Mouse (Mus musculus) urinary bladder, postnatal 25 days (tissue): ENCODE data around the gene AW549877.
A peak's percentile ranks its signal among the peaks of the same experiment; 100 is the strongest.

ENCODE experiments used
- DNase-seq: peaks from one replicate; pipeline ENCODE4 v3.0.0; 2022; ENCODE audit warnings: low spot score

The AW549877 gene

DNA sequence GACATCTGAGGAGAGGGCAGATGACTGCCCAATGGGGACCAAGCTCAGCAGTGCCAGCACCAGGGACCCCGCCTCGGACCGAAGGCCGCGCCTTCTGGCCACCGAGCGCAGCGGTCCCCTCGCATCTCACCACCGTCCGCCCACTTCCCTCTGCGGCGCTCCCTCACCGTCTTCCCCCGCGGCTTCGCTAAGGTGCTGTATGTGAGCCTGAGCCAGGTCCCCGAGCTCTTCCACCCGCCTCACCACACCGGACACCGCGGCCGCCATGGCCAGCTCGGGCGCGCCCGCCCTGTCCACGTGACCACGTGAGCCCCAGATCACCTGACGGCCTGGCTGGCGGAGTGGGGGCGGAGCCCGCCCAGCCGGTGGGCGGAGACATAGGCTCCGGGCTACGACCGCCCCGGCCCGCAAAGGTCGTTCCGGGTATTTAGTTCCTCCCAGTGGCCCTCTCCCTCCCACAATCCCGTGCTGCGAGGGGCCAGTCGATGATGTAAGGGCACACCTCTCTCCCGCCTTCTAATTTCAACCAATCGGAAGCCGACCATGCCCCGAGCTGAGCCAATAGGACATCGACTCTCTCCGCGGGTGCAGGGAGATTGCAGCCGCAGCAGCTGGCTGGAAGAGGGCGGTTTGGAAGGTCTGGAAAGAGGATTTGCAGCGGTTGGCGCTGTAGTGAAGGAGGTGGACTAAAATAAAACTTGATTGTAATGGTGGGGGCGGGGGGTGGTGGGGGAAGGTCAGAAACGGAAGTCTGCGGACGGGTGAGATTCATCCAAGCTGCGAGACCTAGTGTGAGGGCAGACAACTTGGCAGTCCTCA is at the start of gene AW549877:
Gene AW549877 (minus strand): TSS at position 297 of the 819 bp plus-strand sequence.
- DNase-seq = peak; percentile 98

- no peak for DNase-seq
Measured at GRCm38 (mm10) chr15:4043032-4043471, 47.5 kb upstream of the AW549877 start.

DNA sequence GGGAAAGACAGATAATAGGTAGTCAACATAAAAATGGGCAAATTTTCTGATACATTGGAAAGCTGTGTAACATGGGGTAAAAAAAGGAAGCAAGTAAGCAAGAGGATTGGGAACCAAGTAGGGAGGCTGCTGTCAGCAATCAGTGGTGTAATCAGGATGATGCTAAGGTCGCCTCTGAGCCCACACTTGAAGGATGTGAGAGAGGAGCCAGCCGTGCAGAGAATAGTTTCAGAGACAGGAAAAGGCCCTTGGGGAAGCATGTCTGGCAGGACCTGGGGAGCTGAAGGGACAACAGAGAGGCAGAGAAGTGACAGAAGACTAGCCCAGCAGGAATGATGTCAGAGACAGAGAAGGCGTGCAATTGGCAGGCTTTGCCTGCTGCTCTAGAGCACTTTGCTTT is 46.9 kb upstream of the AW549877 start:
- DNase-seq = no peak

GRCm38 (mm10) chr15:4033168-4034004 is 37.8 kb upstream of the AW549877 start:
- no peak for DNase-seq

DNA sequence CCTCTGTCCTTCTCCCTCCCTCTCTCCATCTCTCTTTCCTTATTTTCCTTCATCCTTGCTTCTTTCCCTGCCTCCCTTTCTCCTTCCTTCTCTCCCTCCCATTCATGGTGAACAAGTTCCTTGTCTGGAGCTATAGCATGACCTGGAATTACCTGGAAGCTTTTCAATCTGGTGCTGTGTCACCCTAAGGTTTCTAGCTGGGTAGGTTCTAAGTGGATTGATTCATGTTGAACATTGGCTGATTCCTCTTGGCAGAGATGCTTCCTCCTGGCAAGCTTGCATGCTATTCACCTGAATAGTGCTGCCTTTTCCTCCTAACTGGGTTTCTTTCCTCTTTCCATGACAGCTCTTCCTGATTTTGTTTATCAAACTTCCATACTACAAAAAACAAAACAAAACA is 33.4 kb upstream of the AW549877 start:
- DNase-seq = no peak

- DNase-seq = no peak
Measured at GRCm38 (mm10) chr15:4028411-4028700, 32.8 kb upstream of the AW549877 start.

DNA sequence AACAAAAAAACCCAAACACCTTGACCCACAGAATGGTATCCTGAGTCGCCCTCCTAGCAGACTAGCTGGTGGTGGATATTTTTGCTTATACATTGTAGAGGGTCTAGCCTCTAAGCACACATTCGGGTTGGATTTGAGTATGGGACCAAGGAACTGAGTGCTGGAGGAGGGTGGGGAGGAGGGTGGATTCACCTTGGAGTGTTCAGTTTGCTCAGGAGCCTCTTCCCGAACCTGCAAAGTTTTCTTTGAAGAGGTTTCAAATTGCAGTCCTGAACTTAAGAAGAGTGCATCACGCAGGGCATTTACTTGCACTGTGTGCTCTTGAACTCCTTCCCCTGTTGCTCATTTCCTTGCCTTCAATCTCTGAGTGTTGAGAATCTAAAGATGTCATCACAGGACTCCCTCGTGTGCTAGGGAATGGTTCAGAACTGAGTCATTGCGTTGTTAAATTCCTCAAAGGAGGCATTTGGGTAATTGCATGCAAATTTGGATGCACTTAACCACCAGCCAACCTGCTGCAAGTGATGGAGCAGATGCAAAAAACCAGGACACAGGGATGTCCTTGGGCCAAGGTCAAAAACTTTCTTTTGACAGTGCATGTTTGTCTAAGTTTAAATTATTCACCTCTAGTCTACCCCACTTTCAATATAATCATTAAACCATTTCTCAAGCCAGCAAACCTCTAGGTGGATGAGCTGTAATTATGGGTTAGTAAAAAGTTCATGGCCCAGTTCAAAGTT is 32.3 kb upstream of the AW549877 start:
- DNase-seq = no peak

- peak; percentile 70 for DNase-seq
Measured at GRCm38 (mm10) chr15:4026831-4027584, 31.5 kb upstream of the AW549877 start.

DNA sequence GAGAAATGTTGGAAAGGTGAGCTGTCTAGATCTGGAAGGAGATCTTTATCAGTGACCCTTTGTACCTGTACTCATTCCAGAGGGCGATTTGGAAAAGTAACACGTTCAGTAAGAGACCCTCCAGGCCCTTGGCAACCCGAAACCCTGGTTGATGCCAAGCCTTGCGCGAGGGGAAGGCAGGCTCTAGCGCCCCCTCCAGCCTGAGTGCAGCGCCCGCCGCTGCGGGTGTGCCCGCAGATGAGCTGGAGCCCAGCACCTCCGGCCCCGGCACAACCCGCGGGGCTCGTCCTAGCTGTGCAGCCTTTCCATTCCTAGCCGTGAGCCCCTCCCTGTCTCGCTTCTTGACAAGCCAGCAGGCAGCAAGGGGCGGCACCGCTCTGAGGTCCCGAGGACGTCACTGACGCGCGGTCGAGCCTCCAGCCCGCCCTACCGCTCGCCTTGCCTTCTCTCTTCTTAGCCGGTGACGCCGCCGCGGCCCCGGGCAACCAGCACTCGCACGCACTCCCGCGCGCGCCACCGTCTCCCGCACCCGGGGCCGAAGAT is 30.8 kb upstream of the AW549877 start, which contains the start of gene Oxct1:
Gene Oxct1 (plus strand): TSS at position 153 of the 543 bp plus-strand sequence.
- peak; percentile 75 for DNase-seq

DNA sequence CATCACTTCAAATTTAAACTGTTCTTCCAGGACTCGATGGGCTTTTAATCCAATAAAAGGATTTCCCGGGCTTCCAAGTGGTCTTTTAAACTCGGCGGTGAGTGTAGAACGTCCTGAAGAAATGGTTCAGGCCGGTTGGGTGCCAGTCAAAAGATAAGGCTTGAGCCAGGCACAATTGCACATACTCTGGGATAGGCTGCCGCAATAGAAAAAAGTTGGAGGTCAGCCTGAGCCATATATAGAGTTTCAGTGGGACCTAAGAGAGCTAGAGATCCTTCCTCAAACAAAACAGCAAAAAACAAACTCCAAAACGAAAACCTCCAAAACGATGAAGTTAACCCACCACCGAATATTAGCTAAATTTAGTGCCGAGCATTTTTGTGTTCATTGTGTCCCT is 30.0 kb upstream of the AW549877 start:
- no peak for DNase-seq

GRCm38 (mm10) chr15:4024726-4025507 is 29.4 kb upstream of the AW549877 start:
- no peak for DNase-seq

DNA sequence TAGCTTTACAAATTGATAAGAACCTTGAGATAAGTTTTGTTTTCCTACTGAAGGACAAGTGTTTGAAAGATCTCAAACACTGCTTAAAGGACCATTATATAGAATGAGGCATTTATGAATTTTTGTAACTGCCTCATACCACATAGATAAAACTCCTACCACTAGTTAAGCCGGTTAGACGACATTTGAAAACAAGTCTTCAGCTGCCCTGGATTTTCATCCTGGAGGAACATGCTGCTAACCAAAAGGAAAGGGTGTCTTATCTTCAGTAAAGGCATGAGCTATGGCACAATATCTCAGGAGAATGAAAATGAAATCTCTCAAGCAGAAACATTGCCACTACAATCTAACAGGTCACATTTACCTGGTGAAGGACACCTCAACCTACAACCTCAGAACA is 28.2 kb upstream of the AW549877 start:
- DNase-seq = no peak

DNA sequence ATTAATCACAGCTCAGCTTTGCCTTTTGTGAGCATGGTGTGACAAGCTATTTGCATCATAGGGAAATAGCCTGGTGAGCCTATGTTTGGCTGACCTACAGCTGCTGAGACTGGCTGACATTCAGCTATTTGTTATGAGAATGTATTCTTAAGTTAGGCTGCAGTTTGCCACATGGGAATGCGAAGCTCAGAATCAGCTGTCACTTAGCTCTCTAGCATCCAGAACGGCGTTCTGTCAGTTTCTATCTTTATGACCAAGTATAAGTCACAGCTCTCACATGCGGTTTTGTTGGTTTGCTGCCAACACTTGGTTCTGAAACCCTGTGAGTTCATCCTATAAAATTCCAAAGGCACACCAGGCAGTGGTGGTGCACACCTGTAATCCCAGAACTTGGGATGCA is 25.2 kb upstream of the AW549877 start:
- DNase-seq = no peak

DNA sequence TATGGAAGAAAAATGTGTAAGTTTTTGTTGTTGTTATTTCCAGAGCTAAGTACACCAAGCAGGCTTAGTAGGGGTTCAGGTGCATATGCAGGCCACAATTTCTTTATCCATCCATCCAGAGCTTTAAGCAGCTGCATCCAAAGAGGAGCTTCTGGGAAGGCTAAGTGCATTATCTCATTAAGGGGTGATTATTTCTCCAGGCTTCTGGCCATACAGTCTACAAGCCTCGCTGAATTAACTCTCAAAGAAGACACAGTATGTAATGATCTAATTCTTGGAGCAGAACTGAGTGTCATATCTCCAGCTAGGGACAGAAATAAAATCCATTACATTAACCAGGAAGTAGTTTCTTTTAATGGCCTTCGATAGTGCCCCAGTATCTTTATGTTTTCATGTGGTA is 18.3 kb upstream of the AW549877 start:
- DNase-seq = no peak

GRCm38 (mm10) chr15:4000536-4000935 is 5.0 kb upstream of the AW549877 start:
- no peak for DNase-seq

DNA sequence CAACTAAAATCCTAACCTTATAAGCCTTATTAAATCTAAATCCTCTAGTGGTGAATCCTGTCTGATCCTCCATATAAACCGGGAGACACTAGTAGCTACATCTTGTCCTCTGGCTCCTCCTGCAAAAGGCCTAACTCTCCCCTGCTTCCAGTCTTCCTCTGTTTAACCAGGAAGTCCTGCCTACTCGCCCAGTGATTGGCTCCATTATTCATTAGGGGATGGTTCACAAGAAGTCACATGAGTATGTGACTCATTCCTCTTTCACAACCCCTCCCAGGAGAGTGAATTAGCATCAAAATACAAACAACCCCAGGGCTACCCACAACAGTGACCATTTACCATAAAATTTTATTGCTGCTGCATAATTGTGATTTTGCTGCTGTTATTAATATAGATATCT is 3.6 kb upstream of the AW549877 start:
- DNase-seq = no peak

DNA sequence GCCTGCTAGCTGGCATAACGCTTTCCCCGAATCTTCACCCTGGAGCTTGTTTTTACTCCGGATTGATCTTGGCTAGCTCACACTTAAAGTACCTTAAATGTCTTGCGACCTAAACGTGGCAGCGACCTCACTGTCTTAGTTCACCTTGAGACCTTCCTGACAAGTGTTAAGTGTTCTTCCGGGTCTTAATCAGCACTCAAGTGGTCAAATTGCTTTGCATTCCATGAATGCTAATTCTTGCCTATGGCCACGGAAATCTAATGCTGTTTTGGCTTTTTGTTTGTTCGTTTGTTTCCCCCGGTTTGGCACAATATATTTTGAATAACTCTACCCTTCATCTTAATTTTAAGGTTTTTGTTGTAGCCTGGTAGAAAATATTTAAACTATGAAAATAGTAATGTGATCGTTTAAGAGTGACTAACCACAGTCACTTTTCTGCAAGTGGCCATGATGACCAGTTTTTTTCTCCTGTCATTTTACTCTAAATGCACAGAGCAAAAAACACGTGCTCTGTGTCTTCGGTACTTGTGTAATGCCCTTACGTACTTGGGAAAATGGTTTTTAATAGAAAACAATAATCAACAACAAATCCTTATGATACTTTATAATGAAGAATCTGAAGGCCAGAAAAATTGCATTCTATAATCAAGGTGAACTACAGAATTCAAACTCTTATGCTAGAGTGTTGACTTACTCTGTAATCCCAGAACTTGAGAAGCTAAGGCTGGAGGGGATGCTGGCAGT is 895 bp upstream of the AW549877 start:
- DNase-seq = no peak

DNA sequence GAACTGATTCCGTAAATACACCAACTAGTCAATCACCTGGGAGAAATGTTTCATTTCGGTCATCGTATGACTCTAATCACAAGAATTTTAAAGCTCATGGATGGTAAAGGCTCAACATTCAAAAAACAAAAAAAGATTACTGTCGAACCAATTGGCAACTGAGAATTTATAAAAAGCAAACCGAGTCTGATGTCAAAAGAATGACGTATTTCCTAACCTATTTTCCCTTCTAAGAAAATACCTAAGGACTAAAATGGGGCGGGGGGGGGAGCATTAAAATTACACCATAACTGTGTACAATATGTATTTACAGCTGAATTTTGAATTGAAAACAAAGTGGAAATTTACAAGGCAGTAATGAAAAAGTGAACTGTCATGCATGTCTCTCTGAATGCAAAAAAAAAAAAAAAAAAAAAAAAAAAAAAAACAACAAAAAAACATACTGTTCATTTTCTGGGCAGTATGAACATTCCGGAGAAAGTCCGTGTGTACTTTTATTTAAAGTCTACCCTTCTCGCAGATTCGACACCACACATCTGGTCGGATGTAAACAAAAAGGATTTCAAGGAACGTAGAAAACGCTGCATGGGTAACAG is 594 bp downstream of the AW549877 start:
- DNase-seq = no peak

GRCm38 (mm10) chr15:3987981-3988380 is 7.6 kb downstream of the AW549877 start:
- DNase-seq = peak; percentile 20

- no peak for DNase-seq
Measured at GRCm38 (mm10) chr15:3984876-3985275, 10.7 kb downstream of the AW549877 start.
